Mouse (Mus musculus): Measurements from ENCODE around the gene Olfr410. TPM values are rescaled to one million over a fixed set of nuclear protein-coding genes. Genes with fewer than 3 reads are reported as not detected.

The Olfr410 gene
- not detected in 2 replicates for polyA plus RNA-seq (2015; fragmentation: Nextera tagmentation; extraction: Ambion mirVana)

DNA sequence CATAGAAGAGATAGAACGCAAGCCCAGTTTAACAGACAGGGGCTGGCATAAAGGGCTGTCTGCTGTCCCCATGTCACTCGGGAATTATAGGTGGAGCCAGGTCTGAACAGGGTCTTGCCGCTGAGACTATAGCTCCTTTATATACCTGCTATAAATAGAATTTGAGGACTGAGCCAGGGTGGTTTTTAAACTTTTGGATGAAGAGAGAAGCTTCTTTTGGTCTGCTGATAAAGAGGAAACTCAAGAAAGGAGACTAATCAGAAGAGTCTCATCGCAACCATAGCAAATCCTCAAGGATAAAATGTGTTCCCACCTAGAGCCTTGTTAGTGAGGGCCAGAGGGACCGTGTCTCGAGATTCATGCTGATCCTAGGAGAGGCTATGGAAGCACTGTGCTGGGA, at the start of gene Olfr410:
Gene Olfr410 (minus strand): TSS at position 101 of the 400 bp plus-strand sequence.

DNA sequence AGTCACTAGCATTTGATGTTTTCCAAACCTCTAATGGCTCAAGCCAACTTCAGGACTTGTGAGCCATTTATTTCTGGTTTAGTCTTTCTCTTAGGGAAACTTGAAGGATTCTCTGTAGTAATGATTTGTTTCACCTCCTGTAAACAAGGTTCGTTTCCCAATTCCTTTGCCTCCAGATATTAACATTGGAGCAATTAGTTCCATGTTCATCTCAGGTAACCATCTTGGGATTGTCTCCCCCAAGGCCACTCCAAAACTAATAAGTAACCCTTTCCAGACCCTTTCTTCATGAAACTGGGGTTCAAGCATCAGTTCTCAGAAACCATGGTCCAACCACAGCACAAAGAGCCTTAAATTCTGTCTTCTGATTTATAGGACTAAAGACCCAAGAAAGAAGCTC, 23.9 kb upstream of the Olfr410 start, which contains the start of gene Olfr412:
Gene Olfr412 (plus strand): TSS at position 301 of the 400 bp plus-strand sequence.

DNA sequence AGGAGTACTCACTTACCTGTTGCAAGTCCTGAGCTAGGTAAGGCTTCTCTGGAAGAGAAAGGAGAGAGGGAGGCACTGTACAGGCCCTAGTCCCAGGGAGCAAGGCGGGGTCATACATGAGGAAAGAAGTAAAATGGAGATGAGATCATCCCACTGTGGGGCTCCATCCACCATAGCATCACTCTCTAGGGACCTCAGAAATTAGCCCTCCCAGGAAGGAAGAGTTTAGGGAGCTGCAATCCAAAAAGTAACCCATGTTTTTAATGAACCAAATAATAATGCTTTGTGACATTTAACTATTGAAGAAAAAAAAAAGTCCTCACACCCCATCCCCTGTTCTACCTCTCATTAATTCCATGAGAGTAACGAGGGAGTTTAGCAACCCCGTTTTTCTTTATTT, 14.7 kb upstream of the Olfr410 start, which contains the start of gene Olfr411:
Gene Olfr411 (minus strand): TSS at position 101 of the 400 bp plus-strand sequence.

DNA sequence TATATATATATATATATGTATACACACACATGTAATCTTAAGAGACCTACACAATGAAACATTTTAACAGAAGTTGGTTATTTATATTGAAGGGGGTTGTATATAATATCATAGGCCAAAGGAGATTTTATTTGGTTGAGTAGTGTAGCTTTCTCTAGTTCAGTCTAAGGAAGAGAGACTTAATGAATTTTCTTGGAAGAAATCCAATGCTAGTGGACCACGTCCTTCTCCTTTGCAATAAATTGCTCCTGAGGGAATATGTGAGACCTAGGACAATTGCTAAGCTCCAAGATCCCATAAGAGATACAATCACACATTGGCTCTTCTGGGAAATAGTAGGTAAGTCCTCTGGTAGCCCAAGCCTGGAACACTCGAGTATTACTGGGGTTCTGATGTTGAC, 54.4 kb downstream of the Olfr410 start, which contains the start of gene Olfr59:
Gene Olfr59 (plus strand): TSS at position 301 of the 400 bp plus-strand sequence.

Other genes starting within 250 kb of the Olfr410 start
- not detected in 2 replicates for gene Olfr401, start 224.3 kb downstream of the Olfr410 start, polyA plus RNA-seq (2015; fragmentation: Nextera tagmentation; extraction: Ambion mirVana)
- gene Olfr402, start 184.5 kb downstream of the Olfr410 start, polyA plus RNA-seq (2015; fragmentation: Nextera tagmentation; extraction: Ambion mirVana), result not detected in 2 replicates
- not detected in 2 replicates for gene Olfr403, start 151.8 kb downstream of the Olfr410 start, polyA plus RNA-seq (2015; fragmentation: Nextera tagmentation; extraction: Ambion mirVana)
- not detected in 2 replicates for gene Olfr43, start 126.7 kb downstream of the Olfr410 start, polyA plus RNA-seq (2015; fragmentation: Nextera tagmentation; extraction: Ambion mirVana)
- gene Olfr406, start 78.2 kb downstream of the Olfr410 start, polyA plus RNA-seq (2015; fragmentation: Nextera tagmentation; extraction: Ambion mirVana), result not detected in 2 replicates
- gene Olfr59, start 54.3 kb downstream of the Olfr410 start, polyA plus RNA-seq (2015; fragmentation: Nextera tagmentation; extraction: Ambion mirVana), result not detected in 2 replicates
- not detected in 2 replicates for gene Olfr411, start 14.6 kb upstream of the Olfr410 start, polyA plus RNA-seq (2015; fragmentation: Nextera tagmentation; extraction: Ambion mirVana)
- not detected in 2 replicates for gene Olfr412, start 24.0 kb upstream of the Olfr410 start, polyA plus RNA-seq (2015; fragmentation: Nextera tagmentation; extraction: Ambion mirVana)

Data from adrenal gland, postnatal 0 days (tissue).